Mouse (Mus musculus) intestine, postnatal 0 days (tissue): Measurements from ENCODE around the gene Smc1a. TPM values are rescaled to one million over a fixed set of nuclear protein-coding genes. Genes with fewer than 3 reads are reported as not detected.

Experiments
- ATAC-seq: fragments of 200-750 bp; cut with Nextera tagmentation; 2 replicates; pipeline ENCODE4 v1.8.0; 2017; ENCODE audit warnings: mild to moderate bottlenecking, moderate TSS enrichment, moderate library complexity
- H3K27ac ChIP-seq: fragments of 300-500 bp; sonication (generic); 2 replicates; pipeline ENCODE4 v1.5.1; 2014; ENCODE audit warnings: mild to moderate bottlenecking, low read depth, low read length, moderate library complexity
- H3K27me3 ChIP-seq: fragments of 300-500 bp; sonication (generic); replicated peaks from 2 replicates; pipeline ENCODE4 v1.6.1; 2014; ENCODE audit warnings: low read length, mixed read lengths; ENCODE audit not compliant: control insufficient read depth, insufficient read depth
- H3K36me3 ChIP-seq: fragments of 300-500 bp; sonication (generic); 2 replicates; pipeline ENCODE4 v1.6.1; 2014; ENCODE audit warnings: mild to moderate bottlenecking, moderate library complexity; ENCODE audit not compliant: control insufficient read depth, insufficient read depth
- H3K4me1 ChIP-seq: fragments of 300-500 bp; sonication (generic); replicated peaks from 2 replicates; pipeline ENCODE4 v1.6.1; 2014; ENCODE audit warnings: antibody characterized with exemption, low read length, mixed read lengths; ENCODE audit not compliant: control insufficient read depth, insufficient read depth
- H3K4me2 ChIP-seq: fragments of 300-500 bp; sonication (generic); replicated peaks from 2 replicates; pipeline ENCODE4 v1.6.1; 2014; ENCODE audit warnings: low read depth, mild to moderate bottlenecking, moderate library complexity
- H3K4me3 ChIP-seq: fragments of 300-500 bp; sonication (generic); 2 replicates; pipeline ENCODE4 v1.5.1; 2014; ENCODE audit warnings: low read depth, low read length
- H3K9ac ChIP-seq: fragments of 300-500 bp; sonication (generic); 2 replicates; pipeline ENCODE4 v1.6.1; 2014; ENCODE audit warnings: mild to moderate bottlenecking, low read depth, low read length
- H3K9me3 ChIP-seq: fragments of 300-500 bp; sonication (generic); 2 replicates; pipeline ENCODE4 v1.6.1; 2016; ENCODE audit warnings: mixed run types; ENCODE audit not compliant: control insufficient read depth
- CTCF ChIP-seq: sonication (generic); IDR thresholded peaks from 2 replicates; pipeline ENCODE4 v1.5.1; 2016; ENCODE audit warnings: low read depth, mild to moderate bottlenecking, control low read depth, antibody characterized with exemption, moderate library complexity
- WGBS: fragments of 180-500 bp; shearing (Covaris S2); extraction: QIAGEN DNeasy Blood & Tissue Kit; methylation state at CpG from one replicate; pipeline ENCODE4 v1.1.7; 2014; 5-methylcytosine and 5-hydroxymethylcytosine counted together
- polyA plus RNA-seq: library from polyadenylated mRNA; unstranded; fragments of >200 nt; fragmentation: Nextera tagmentation; extraction: Ambion mirVana; gene quantifications from 2 replicates; pipeline ENCODE4 v1.2.1, GENCODE M21; 2015

Smc1a gene
- 35.8 and 37.1 TPM in 2 replicates for polyA plus RNA-seq

GRCm38 (mm10) chrX:152016151-152017145, at the start of gene Smc1a, which contains the start of gene Ribc1:
TSS of gene Smc1a (plus strand) at chrX:152016428.
TSS of gene Ribc1 (minus strand) at chrX:152016295.
- 21% methylated on average over 64 of the region's 64 CpGs for WGBS
- no peaks in the 10 kb centered on the region for H3K36me3 ChIP-seq
- peak; percentile 99 for ATAC-seq
- H3K4me2 ChIP-seq, result peak within 1 kb of the TSS; percentile 70
- peak within 1 kb of the TSS; percentile 75 for H3K27ac ChIP-seq
- H3K4me3 ChIP-seq, result peak within 1 kb of the TSS; percentile 56
- H3K9me3 ChIP-seq, result no peaks in the 10 kb centered on the region
- H3K27me3 ChIP-seq, result no peaks in the 10 kb centered on the region; the same call in 1 of the 2 replicates
- H3K4me1 ChIP-seq, result no peaks in the 10 kb centered on the region
- TF ChIP-seq CTCF, result no peak
- peak within 1 kb of the TSS; percentile 56 for H3K9ac ChIP-seq

- 74% methylated on average over 4 of the region's 4 CpGs for WGBS
- H3K36me3 ChIP-seq, result peaks cover 4% of the 10 kb centered on the region; the same call in 1 of the 2 replicates
- H3K27ac ChIP-seq, result no peak overlapping the region
- H3K4me3 ChIP-seq, result no peak overlapping the region
- no peak overlapping the region for H3K9ac ChIP-seq
- H3K9me3 ChIP-seq, result no peaks in the 10 kb centered on the region
- no peak for TF ChIP-seq CTCF
- no peaks in the 10 kb centered on the region; the same call in 1 of the 2 replicates for H3K27me3 ChIP-seq
- no peaks in the 10 kb centered on the region for H3K4me1 ChIP-seq
- no peak for ATAC-seq
- no peak overlapping the region for H3K4me2 ChIP-seq
Observed at GRCm38 (mm10) chrX:151999006-151999710, 17.1 kb upstream of the Smc1a start.

- Histone ChIP-seq H3K4me3 (peak overlapping the region; percentile 49), H3K27me3 (no peaks in the 10 kb centered on the region), H3K27ac (no peak overlapping the region; the same call in 1 of the 2 replicates), H3K4me2 (peak overlapping the region; percentile 67), H3K9ac (no peak overlapping the region), H3K9me3 (no peaks in the 10 kb centered on the region), H3K4me1 (no peaks in the 10 kb centered on the region), H3K36me3 (peaks cover 13% of the 10 kb centered on the region; the same call in 1 of the 2 replicates)
- ATAC-seq, result no peak
- WGBS, result 38% methylated on average over 9 of the region's 9 CpGs
- TF ChIP-seq CTCF, result no peak
Observed at GRCm38 (mm10) chrX:152001182-152001684, 15.0 kb upstream of the Smc1a start.

- peaks cover 13% of the 10 kb centered on the region; the same call in 1 of the 2 replicates for H3K36me3 ChIP-seq
- H3K4me1 ChIP-seq, result no peaks in the 10 kb centered on the region
- H3K9ac ChIP-seq, result 0 out of 2 replicates have a peak within 1 kb of the TSS, but pooled peaks have one; percentile 42
- peak; percentile 98 for ATAC-seq
- H3K4me2 ChIP-seq, result peak within 1 kb of the TSS; percentile 67
- H3K27ac ChIP-seq, result peak within 1 kb of the TSS; percentile 57
- H3K9me3 ChIP-seq, result no peaks in the 10 kb centered on the region
- WGBS, result 21% methylated on average over 41 of the region's 41 CpGs
- TF ChIP-seq CTCF, result 0 out of 2 replicates have a peak, but pooled peaks have one; percentile 39
- peak within 1 kb of the TSS; percentile 49 for H3K4me3 ChIP-seq
- no peaks in the 10 kb centered on the region for H3K27me3 ChIP-seq
Observed at GRCm38 (mm10) chrX:152001737-152002710, 14.2 kb upstream of the Smc1a start, which contains the start of gene Hsd17b10. TSS of gene Hsd17b10 (plus strand) at chrX:152001845.

GRCm38 (mm10) chrX:152002865-152003264, 13.4 kb upstream of the Smc1a start:
- H3K4me1 ChIP-seq, result no peaks in the 10 kb centered on the region
- peak overlapping the region; percentile 67; the same call in 1 of the 2 replicates for H3K4me2 ChIP-seq
- 52% methylated on average over 2 of the region's 2 CpGs for WGBS
- no peak overlapping the region for H3K27ac ChIP-seq
- H3K9me3 ChIP-seq, result no peaks in the 10 kb centered on the region
- H3K4me3 ChIP-seq, result no peak overlapping the region
- TF ChIP-seq CTCF, result no peak
- no peak for ATAC-seq
- peaks cover 13% of the 10 kb centered on the region; the same call in 1 of the 2 replicates for H3K36me3 ChIP-seq
- H3K27me3 ChIP-seq, result no peaks in the 10 kb centered on the region
- H3K9ac ChIP-seq, result no peak overlapping the region
